Mouse (Mus musculus): ENCODE measurements around the gene Gm21962.

The Gm21962 gene

GRCm38 (mm10) chr3:137716573-137717157 is 45.3 kb downstream of the Gm21962 start:
- DNase-seq (ENCODE audit: low read depth, low spot score) = no peak

Measured in R1 (cell line).